Mouse (Mus musculus): ENCODE measurements at regions not wholly inside any gene's neighbourhood (a gene's known extent, or its start where the extent isn't known, plus 50 kb on each side); places are given as distances from the start of the nearest gene placed in this dataset.

DNA sequence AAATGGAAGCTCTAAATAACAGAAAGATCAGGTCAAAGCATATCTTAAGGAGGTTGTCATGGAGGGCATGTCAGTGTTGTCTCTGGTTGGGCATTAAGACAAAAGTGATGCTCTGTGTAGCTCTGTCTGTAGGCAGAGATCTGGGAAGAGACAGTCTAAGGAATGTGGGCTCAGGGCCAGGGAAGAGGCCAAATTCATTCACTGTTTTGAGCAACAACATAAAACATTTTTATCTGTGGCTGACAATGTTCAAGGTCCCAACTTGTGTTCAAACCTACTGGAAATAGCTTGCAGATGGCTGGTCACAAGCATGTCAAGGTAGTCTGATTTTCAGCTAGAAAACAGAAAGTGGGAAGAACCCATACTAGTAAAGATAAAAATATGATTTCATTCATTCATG lies 374.6 kb upstream of the Fam49a start:
- no peak for DNase-seq (ENCODE audit: low spot score in 2 of 2)

DNA sequence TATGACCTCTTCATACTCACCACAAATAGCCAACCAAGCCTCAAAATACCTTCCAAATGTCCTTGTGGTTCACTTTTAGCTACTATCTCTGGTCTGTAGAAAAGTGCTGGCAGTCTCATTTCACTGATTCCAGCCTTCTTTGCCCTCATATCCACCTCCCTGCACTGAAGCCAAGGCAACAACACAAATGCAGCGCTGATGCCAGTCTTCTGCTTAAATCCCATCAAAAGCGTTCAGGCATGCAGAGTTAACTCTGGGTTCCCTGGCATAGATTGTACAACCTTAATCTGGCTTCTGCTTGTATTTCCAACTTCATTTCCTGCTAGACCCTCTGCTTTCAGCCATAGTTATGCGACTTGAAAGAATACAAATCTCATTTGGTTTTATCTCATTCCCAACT lies 362.9 kb upstream of the Fam49a start:
- no peak for DNase-seq (ENCODE audit: low spot score in 2 of 2)

DNA sequence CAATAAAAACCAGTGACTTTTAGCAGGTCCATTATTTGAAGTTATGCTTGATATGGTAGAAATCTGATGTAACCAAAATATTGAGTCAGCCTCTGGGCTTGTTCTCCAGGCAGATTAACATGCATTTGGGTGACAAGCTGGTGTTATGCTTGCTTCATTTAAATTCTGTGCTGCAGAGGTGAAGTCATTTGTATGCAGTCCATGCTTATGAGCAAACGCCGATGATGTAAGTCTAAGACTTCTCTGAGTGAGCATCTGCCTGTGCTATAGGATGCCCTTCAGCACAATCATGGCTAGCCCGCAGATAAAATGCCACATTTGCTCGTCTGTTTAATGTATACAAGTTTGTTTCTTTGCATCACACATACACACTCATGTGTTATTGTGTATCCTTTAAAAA lies 355.4 kb upstream of the Fam49a start:
- peak in 1 of 2 experiments; percentile 26 for DNase-seq (ENCODE audit: low spot score in 2 of 2)
